Mouse (Mus musculus) erythroblast, embryonic 14.5 days (primary cell): ENCODE data around the gene Slc17a2. TPM values are rescaled to one million over a fixed set of nuclear protein-coding genes. Genes with fewer than 3 reads are reported as not detected.

ENCODE experiments used
- H3K27me3 ChIP-seq: 2 replicates; pipeline ENCODE4 v1.6.1; 2012; ENCODE audit warnings: inconsistent platforms; ENCODE audit not compliant: control insufficient read depth
- H3K36me3 ChIP-seq: 2 replicates; pipeline ENCODE4 v1.6.1; 2012; ENCODE audit warnings: mild to moderate bottlenecking, inconsistent platforms; ENCODE audit not compliant: control insufficient read depth
- H3K4me1 ChIP-seq: 2 replicates; pipeline ENCODE4 v1.6.1; 2012; ENCODE audit warnings: inconsistent platforms; ENCODE audit not compliant: control insufficient read depth
- H3K4me3 ChIP-seq: replicated peaks from 2 replicates; pipeline ENCODE3; 2012; ENCODE audit warnings: moderate library complexity, mild to moderate bottlenecking, inconsistent platforms
- H3K9me3 ChIP-seq: 2 replicates; pipeline ENCODE4 v1.6.1; 2012; ENCODE audit warnings: low read length, inconsistent platforms, mixed read lengths; ENCODE audit not compliant: control insufficient read depth
- GATA1 ChIP-seq: IDR thresholded peaks from 2 replicates; pipeline ENCODE4 v1.6.1; 2012; ENCODE audit warnings: low read length, inconsistent platforms, mixed read lengths
- TAL1 ChIP-seq: IDR thresholded peaks from 3 replicates; pipeline ENCODE4 v1.6.1; 2012; ENCODE audit warnings: low read length, inconsistent platforms, mixed read lengths
- polyA plus RNA-seq: library from polyadenylated mRNA; stranded (reverse); fragments of >175 nt; gene quantifications from 2 replicates; pipeline ENCODE4 v1.2.3, GENCODE M21; 2012

Gene Slc17a2
- polyA plus RNA-seq, 1 experiment: not detected

- Histone ChIP-seq H3K4me1 (peaks cover 62% of the 10 kb centered on the region), H3K36me3 (no peaks in the 10 kb centered on the region), H3K4me3 (peak overlapping the region; percentile 54), H3K9me3 (no peaks in the 10 kb centered on the region), H3K27me3 (no peaks in the 10 kb centered on the region)
- TF ChIP-seq GATA1 (no peak), TAL1 (no peak)
Observed at GRCm38 (mm10) chr13:23772561-23773313, 34.1 kb upstream of the Slc17a2 start.

GRCm38 (mm10) chr13:23778339-23778738 lies 28.5 kb upstream of the Slc17a2 start:
- H3K27me3 ChIP-seq: no peaks in the 10 kb centered on the region
- TF ChIP-seq TAL1 (no peak), GATA1 (no peak)
- no peaks in the 10 kb centered on the region for H3K9me3 ChIP-seq
- peaks cover 32% of the 10 kb centered on the region for H3K4me1 ChIP-seq
- H3K4me3 ChIP-seq: no peak overlapping the region
- H3K36me3 ChIP-seq: no peaks in the 10 kb centered on the region

GRCm38 (mm10) chr13:23779025-23779424 lies 27.8 kb upstream of the Slc17a2 start:
- Histone ChIP-seq H3K4me1 (peaks cover 27% of the 10 kb centered on the region), H3K9me3 (no peaks in the 10 kb centered on the region), H3K36me3 (no peaks in the 10 kb centered on the region), H3K4me3 (peak overlapping the region; percentile 20), H3K27me3 (no peaks in the 10 kb centered on the region)
- TF ChIP-seq TAL1: no peak
- no peak for TF ChIP-seq GATA1

- Histone ChIP-seq H3K9me3 (no peaks in the 10 kb centered on the region), H3K27me3 (0 out of 2 replicates have a peak, but pooled peaks cover 2% of the 10 kb centered on the region), H3K4me1 (no peaks in the 10 kb centered on the region), H3K4me3 (no peak overlapping the region), H3K36me3 (no peaks in the 10 kb centered on the region)
- no peak for TF ChIP-seq GATA1
- TF ChIP-seq TAL1: no peak
Observed at GRCm38 (mm10) chr13:23792520-23792919, 14.3 kb upstream of the Slc17a2 start.

GRCm38 (mm10) chr13:23799405-23799804 lies 7.4 kb upstream of the Slc17a2 start:
- TF ChIP-seq TAL1 (no peak), GATA1 (no peak)
- Histone ChIP-seq H3K4me1 (no peaks in the 10 kb centered on the region), H3K27me3 (no peaks in the 10 kb centered on the region), H3K4me3 (no peak overlapping the region), H3K9me3 (no peaks in the 10 kb centered on the region), H3K36me3 (no peaks in the 10 kb centered on the region)

- H3K27me3 ChIP-seq: no peaks in the 10 kb centered on the region
- no peak overlapping the region for H3K4me3 ChIP-seq
- H3K36me3 ChIP-seq: no peaks in the 10 kb centered on the region
- H3K9me3 ChIP-seq: no peaks in the 10 kb centered on the region
- H3K4me1 ChIP-seq: no peaks in the 10 kb centered on the region
- TF ChIP-seq TAL1: no peak
- no peak for TF ChIP-seq GATA1
Observed at GRCm38 (mm10) chr13:23804532-23804931, 2.3 kb upstream of the Slc17a2 start.

- Histone ChIP-seq H3K4me1 (no peaks in the 10 kb centered on the region), H3K4me3 (no peak overlapping the region), H3K27me3 (no peaks in the 10 kb centered on the region), H3K9me3 (no peaks in the 10 kb centered on the region), H3K36me3 (no peaks in the 10 kb centered on the region)
- TF ChIP-seq TAL1 (no peak), GATA1 (no peak)
Observed at GRCm38 (mm10) chr13:23816148-23816547, 9.4 kb downstream of the Slc17a2 start.

- TF ChIP-seq TAL1: no peak
- TF ChIP-seq GATA1: no peak
- Histone ChIP-seq H3K9me3 (no peaks in the 10 kb centered on the region), H3K36me3 (no peaks in the 10 kb centered on the region), H3K27me3 (no peaks in the 10 kb centered on the region), H3K4me1 (no peaks in the 10 kb centered on the region), H3K4me3 (no peak overlapping the region)
Observed at GRCm38 (mm10) chr13:23820179-23820940, 13.6 kb downstream of the Slc17a2 start.

- Histone ChIP-seq H3K27me3 (no peaks in the 10 kb centered on the region), H3K36me3 (no peaks in the 10 kb centered on the region), H3K9me3 (no peaks in the 10 kb centered on the region), H3K4me1 (no peaks in the 10 kb centered on the region), H3K4me3 (no peak overlapping the region)
- no peak for TF ChIP-seq TAL1
- TF ChIP-seq GATA1: no peak
Observed at GRCm38 (mm10) chr13:23822213-23822612, 15.4 kb downstream of the Slc17a2 start.

GRCm38 (mm10) chr13:23826606-23827005 lies 19.8 kb downstream of the Slc17a2 start:
- Histone ChIP-seq H3K4me3 (no peak overlapping the region), H3K4me1 (no peaks in the 10 kb centered on the region), H3K36me3 (no peaks in the 10 kb centered on the region), H3K9me3 (no peaks in the 10 kb centered on the region), H3K27me3 (no peaks in the 10 kb centered on the region)
- TF ChIP-seq TAL1 (no peak), GATA1 (no peak)
